Mouse (Mus musculus): ENCODE data around the gene Gm13420. TPM values are rescaled to one million over a fixed set of nuclear protein-coding genes. Genes with fewer than 3 reads are reported as not detected.
"Not testable (repeated sequence)": the region's sequence is repeated elsewhere in the genome, so short reads cannot be mapped to it uniquely, and the experiment has no call there.

The Gm13420 gene
- 2.4 and 2.9 TPM in 2 replicates for polyA plus RNA-seq (2015; fragmentation: Nextera tagmentation; extraction: Ambion mirVana)

DNA sequence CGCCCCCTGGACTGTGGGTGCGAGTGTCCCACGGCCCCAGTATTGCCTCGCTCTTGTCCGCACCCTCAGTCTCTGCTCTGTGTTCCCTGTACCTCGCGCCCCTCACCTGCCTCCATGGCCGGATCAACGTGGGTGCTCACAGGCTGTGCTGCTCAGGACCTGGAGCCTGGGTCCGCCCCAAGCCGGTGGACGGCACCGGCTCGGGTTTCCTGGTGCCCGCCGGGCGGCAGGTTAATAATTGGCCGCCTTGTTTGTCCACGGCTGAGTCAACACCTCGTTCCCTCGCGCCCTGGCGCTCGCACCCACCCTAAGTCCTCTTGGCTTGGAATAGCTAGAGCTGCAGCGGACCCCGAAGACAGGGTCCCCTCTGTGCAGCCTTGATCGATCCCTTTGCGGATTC is at the start of gene Gm13420:
Gene Gm13420, minus strand, starts transcription at position 189 of the 400 bp plus-strand sequence.
- peak within 1 kb of the TSS; percentile 55 for H3K4me2 ChIP-seq
- H3K9ac ChIP-seq: peak within 1 kb of the TSS; percentile 10; the same call in 1 of the 2 replicates
- H3K4me3 ChIP-seq (replicated peaks): peak within 1 kb of the TSS; percentile 33
- H3K36me3 ChIP-seq: no peaks in the 10 kb centered on the region
- H3K9me3 ChIP-seq: no peaks in the 10 kb centered on the region
- H3K27ac ChIP-seq: peak within 1 kb of the TSS; percentile 80
- WGBS: 7% methylated on average over 28 of the region's 28 CpGs
- 0 out of 2 replicates have a peak, but pooled peaks cover 6% of the 10 kb centered on the region for H3K4me1 ChIP-seq
- peaks cover 28% of the 10 kb centered on the region for H3K27me3 ChIP-seq (replicated peaks)
- ATAC-seq (ENCODE audit: insufficient read depth, low FRiP score, low read depth): peak; percentile 80

GRCm38 (mm10) chr2:29792772-29793487 is 41.4 kb upstream of the Gm13420 start:
- no peak for ATAC-seq (ENCODE audit: insufficient read depth, low FRiP score, low read depth)
- no peak overlapping the region for H3K27ac ChIP-seq
- 88% methylated on average over 2 of the region's 2 CpGs for WGBS

DNA sequence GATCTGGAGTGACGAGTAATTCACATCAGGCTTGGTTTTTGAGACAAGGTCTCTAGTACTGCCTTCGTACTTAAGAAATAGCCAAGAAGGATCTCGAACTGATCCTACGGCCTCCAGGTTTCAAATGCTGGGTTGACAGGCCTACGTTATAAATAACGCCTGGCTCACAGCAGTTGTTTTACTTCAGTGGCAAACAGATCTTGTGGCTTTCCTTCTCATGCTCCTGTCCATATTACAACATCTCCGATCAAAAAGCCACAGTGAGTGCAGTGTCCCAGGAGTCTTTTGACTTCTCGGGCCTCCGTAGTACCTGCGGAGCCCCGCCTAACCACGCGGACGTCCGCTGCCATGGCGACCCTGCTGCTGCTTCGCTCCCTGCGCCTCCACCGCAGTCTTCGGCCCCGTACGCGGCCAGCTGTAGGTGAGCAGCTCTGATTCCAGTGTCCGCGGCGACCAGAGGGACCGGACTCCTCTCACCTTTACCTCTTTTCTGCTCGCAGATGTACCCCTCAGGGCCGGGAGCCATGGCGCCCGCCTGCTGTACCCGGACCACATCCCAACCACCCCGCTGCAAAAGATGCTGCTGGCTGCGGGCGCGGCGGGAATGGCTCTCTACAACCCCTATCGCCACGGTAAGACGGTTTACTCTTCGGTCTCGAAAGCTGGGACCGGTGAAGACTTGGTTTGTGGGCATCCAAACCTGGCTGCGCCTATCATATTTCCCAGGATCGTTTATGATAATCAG is 36.6 kb upstream of the Gm13420 start, which contains the start of gene Trub2:
Gene Trub2, minus strand, starts transcription at position 566 of the 745 bp plus-strand sequence.
- H3K27ac ChIP-seq: peak within 1 kb of the TSS; percentile 73
- peaks cover 16% of the 10 kb centered on the region for H3K4me1 ChIP-seq
- WGBS: under 1% methylated on average over 45 of the region's 45 CpGs
- H3K4me2 ChIP-seq: peak within 1 kb of the TSS; percentile 87
- H3K27me3 ChIP-seq (replicated peaks): no peaks in the 10 kb centered on the region
- no peaks in the 10 kb centered on the region for H3K9me3 ChIP-seq
- ATAC-seq (ENCODE audit: insufficient read depth, low FRiP score, low read depth): peak; percentile 85
- H3K4me3 ChIP-seq (replicated peaks): peak within 1 kb of the TSS; percentile 65
- H3K9ac ChIP-seq: peak within 1 kb of the TSS; percentile 54
- H3K36me3 ChIP-seq: peaks cover 31% of the 10 kb centered on the region

More at GRCm38 (mm10) chr2:29792772-29793487, 41.4 kb upstream of the Gm13420 start:
- Histone ChIP-seq H3K9ac (no peak overlapping the region), H3K36me3 (peaks cover 28% of the 10 kb centered on the region), H3K4me2 (no peak overlapping the region), H3K27me3 (replicated peaks) (no peaks in the 10 kb centered on the region), H3K4me3 (replicated peaks) (no peak overlapping the region), H3K4me1 (0 out of 2 replicates have a peak, but pooled peaks cover 8% of the 10 kb centered on the region), H3K9me3 (no peaks in the 10 kb centered on the region)

DNA sequence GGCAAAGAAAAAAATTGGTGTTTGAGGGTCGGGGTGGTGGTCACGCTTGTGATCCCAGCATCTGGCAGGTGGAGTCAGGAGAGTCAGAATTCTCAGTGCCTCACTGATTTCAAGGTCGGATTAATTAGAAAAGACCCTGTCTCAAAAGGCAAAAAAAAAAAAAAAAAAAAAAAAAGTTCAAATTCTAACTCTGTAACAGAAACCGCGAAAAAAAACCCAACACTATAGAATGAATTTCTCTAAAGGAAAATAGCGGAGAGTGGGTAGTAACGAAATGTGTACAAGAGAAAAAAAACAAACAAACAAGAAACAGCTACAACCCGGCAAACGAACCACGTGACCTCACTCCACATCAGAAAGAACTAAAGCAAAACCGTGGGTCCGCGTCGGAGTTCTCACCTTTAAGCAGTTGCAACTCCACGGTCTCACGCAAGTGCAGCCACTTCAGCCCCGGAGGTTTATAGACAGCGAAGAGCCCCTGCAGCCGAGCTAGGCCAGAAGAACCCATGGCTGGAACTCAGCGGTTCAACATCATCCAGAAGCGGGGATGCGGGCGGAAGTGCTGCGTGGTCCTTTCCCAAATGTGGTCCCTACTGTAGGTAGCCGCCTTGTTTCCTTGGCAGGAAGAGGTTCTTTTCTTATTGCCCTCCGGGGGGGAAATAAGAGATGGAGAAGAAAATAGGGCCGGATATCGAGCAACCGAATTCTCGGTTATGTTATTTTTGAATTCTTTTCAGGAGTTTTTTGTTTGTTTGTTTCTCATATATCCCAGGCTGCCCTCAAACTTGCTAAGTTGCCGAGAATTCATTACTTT is 35.8 kb upstream of the Gm13420 start, which contains the start of gene Coq4:
Gene Coq4, plus strand, starts transcription at position 390 of the 814 bp plus-strand sequence.
- Histone ChIP-seq H3K4me3 (replicated peaks) (peak within 1 kb of the TSS; percentile 65), H3K9me3 (no peaks in the 10 kb centered on the region), H3K36me3 (peaks cover 39% of the 10 kb centered on the region), H3K4me2 (peak within 1 kb of the TSS; percentile 87), H3K27me3 (replicated peaks) (no peaks in the 10 kb centered on the region), H3K27ac (peak within 1 kb of the TSS; percentile 73), H3K9ac (peak within 1 kb of the TSS; percentile 54), H3K4me1 (peaks cover 16% of the 10 kb centered on the region)
- ATAC-seq (ENCODE audit: insufficient read depth, low FRiP score, low read depth): peak; percentile 86
- WGBS: 1% methylated on average over 31 of the region's 31 CpGs

- no peak overlapping the region for H3K4me3 ChIP-seq (replicated peaks)
- H3K36me3 ChIP-seq: peaks cover 44% of the 10 kb centered on the region
- peaks cover 16% of the 10 kb centered on the region for H3K4me1 ChIP-seq
- no peak for ATAC-seq (ENCODE audit: insufficient read depth, low FRiP score, low read depth)
- H3K27ac ChIP-seq: no peak overlapping the region
- H3K9ac ChIP-seq: no peak overlapping the region
- no peaks in the 10 kb centered on the region for H3K27me3 ChIP-seq (replicated peaks)
- WGBS: 69% methylated on average over 4 of the region's 4 CpGs
- H3K9me3 ChIP-seq: no peaks in the 10 kb centered on the region
- H3K4me2 ChIP-seq: no peak overlapping the region
Measured at GRCm38 (mm10) chr2:29784290-29784689, 32.8 kb upstream of the Gm13420 start.

DNA sequence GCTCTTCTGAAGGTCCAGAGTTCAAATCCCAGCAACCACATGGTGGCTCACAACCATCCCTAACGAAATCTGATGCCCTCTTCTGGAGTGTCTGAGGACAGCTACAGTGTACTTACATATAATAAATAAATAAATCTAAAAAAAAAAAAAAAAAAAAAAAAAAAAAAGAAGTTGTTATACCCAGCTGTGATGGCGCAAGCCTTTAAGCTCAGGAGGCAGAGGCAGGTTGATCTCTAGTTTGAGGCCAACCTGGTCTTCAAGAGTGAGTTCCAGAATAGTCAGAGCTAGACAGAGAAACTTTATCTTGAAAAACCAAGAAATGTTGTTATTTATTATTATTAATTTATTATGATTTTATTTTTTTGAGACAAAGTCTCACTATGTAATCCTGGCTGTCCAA is 29.8 kb upstream of the Gm13420 start:
- H3K4me3 ChIP-seq (replicated peaks); H3K4me2 ChIP-seq; H3K4me1 ChIP-seq; ATAC-seq (ENCODE audit: insufficient read depth, low FRiP score, low read depth); H3K9me3 ChIP-seq; H3K27me3 ChIP-seq (replicated peaks); H3K9ac ChIP-seq; H3K27ac ChIP-seq: not testable (repeated sequence)
- H3K36me3 ChIP-seq: peaks cover 69% of the 10 kb centered on the region
- WGBS: 93% methylated on average over 2 of the region's 2 CpGs

DNA sequence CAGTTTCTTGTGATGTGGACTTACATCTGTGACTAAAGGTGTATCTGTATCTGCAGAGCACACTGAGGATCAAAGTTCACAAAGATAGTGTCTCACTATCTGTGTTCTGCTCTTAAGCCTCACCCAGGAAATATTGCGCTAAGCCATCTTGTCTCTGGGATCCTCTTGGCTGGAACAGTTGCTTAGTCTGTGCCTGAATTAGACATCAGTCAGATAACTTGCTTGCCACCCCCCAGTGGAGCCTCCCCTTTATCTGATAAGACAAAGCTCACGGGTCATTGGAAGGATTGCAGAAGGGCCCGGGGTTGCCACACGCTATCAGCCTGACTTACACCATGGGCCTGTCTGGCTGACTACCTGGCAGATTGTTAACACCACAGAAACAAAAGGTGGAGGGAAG is 21.8 kb upstream of the Gm13420 start:
- H3K4me3 ChIP-seq (replicated peaks): no peak overlapping the region
- H3K9me3 ChIP-seq: no peaks in the 10 kb centered on the region
- H3K27ac ChIP-seq: no peak overlapping the region
- peaks cover 25% of the 10 kb centered on the region for H3K36me3 ChIP-seq
- no peaks in the 10 kb centered on the region for H3K27me3 ChIP-seq (replicated peaks)
- 76% methylated on average over 4 of the region's 4 CpGs for WGBS
- no peak overlapping the region for H3K4me2 ChIP-seq
- no peak overlapping the region for H3K9ac ChIP-seq
- no peaks in the 10 kb centered on the region for H3K4me1 ChIP-seq
- peak; percentile 21; the same call in 1 of the 2 replicates for ATAC-seq (ENCODE audit: insufficient read depth, low FRiP score, low read depth)

GRCm38 (mm10) chr2:29771611-29772461 is 20.4 kb upstream of the Gm13420 start:
- 57% methylated on average over 8 of the region's 8 CpGs for WGBS
- no peak for ATAC-seq (ENCODE audit: insufficient read depth, low FRiP score, low read depth)
- H3K9me3 ChIP-seq: no peaks in the 10 kb centered on the region
- no peaks in the 10 kb centered on the region for H3K27me3 ChIP-seq (replicated peaks)
- no peak overlapping the region for H3K4me3 ChIP-seq (replicated peaks)
- no peaks in the 10 kb centered on the region for H3K4me1 ChIP-seq
- H3K4me2 ChIP-seq: no peak overlapping the region
- 0 out of 2 replicates have a peak, but pooled peaks cover 10% of the 10 kb centered on the region for H3K36me3 ChIP-seq
- no peak overlapping the region for H3K9ac ChIP-seq
- peak overlapping the region; percentile 27 for H3K27ac ChIP-seq

- no peak overlapping the region for H3K4me3 ChIP-seq (replicated peaks)
- no peak overlapping the region for H3K27ac ChIP-seq
- 0 out of 2 replicates have a peak, but pooled peaks cover 7% of the 10 kb centered on the region for H3K36me3 ChIP-seq
- no peaks in the 10 kb centered on the region for H3K4me1 ChIP-seq
- no peak overlapping the region for H3K4me2 ChIP-seq
- H3K27me3 ChIP-seq (replicated peaks): no peaks in the 10 kb centered on the region
- ATAC-seq (ENCODE audit: insufficient read depth, low FRiP score, low read depth): no peak
- no peak overlapping the region for H3K9ac ChIP-seq
- H3K9me3 ChIP-seq: no peaks in the 10 kb centered on the region
Measured at GRCm38 (mm10) chr2:29770162-29770561, 18.7 kb upstream of the Gm13420 start.

GRCm38 (mm10) chr2:29768901-29769300 is 17.4 kb upstream of the Gm13420 start:
- H3K9me3 ChIP-seq: no peaks in the 10 kb centered on the region
- WGBS: 53% methylated on average over 9 of the region's 9 CpGs
- peak overlapping the region; percentile 77; the same call in 1 of the 2 replicates for H3K27ac ChIP-seq
- no peak overlapping the region for H3K9ac ChIP-seq
- no peak overlapping the region for H3K4me3 ChIP-seq (replicated peaks)
- H3K4me1 ChIP-seq: no peaks in the 10 kb centered on the region
- H3K4me2 ChIP-seq: no peak overlapping the region
- no peaks in the 10 kb centered on the region for H3K27me3 ChIP-seq (replicated peaks)
- ATAC-seq (ENCODE audit: insufficient read depth, low FRiP score, low read depth): no peak
- 0 out of 2 replicates have a peak, but pooled peaks cover 7% of the 10 kb centered on the region for H3K36me3 ChIP-seq
